Mouse (Mus musculus) c-Kit-positive CD71-positive TER-119-negative erythroid progenitor cells, embryonic 14.5 days (primary cell): Measurements from ENCODE around the gene Tcf7l1.

Experiments used
- DNase-seq: peaks from one replicate; pipeline ENCODE4 v3.0.0-alpha.2; 2013; ENCODE audit warnings: low read depth

Gene Tcf7l1

DNA sequence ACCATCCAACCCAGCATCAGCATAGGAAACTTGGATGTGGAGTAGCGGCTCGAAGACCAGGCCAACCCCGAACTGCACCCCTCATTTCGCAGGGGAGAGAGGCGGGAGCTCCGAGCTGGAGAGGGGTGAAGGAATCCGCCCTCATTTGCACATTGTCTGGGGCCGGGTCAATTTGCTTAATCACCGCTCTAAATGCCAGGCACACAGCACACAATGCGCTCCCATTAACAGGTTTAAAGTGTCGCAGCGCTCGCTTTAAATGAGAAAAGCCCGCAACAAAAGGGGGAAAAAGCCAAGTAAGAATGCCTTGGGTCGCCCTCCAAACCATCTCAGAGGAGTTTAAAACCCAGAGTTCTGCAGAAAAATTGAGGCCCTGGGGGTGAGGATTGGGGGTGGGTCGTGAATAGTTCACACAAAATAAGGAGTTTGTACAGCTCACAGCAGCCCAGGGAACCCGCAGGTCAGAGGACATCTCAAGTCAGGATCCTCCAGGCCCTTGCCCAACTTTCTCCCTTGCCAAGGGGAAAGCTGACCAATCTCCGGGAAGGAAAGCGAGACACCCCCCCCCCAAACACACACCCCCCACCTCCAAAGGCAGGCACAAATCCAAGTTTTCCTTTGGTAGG lies 1.6 kb downstream of the Tcf7l1 start:
- no peak for DNase-seq

DNA sequence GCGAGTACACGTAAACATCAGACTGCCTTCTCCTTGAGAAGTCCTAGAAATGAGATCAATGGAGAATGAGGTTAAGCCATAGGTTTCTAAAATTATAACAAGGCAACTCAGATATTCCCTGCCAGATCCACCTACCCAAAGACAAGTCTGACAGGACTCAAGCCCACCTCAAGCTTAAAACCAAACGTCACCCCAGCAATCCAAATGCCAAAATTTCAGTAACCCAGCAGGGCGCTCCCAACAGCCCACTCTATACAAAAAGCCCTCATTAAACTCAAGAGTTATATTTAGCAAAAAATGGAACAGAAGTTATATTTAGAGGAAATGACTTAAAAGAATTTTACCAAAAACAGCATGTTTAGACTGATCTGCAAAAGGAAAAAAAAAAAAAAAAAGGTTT lies 5.3 kb downstream of the Tcf7l1 start:
- no peak for DNase-seq

GRCm38 (mm10) chr6:72778779-72779776 lies 10.0 kb downstream of the Tcf7l1 start:
- no peak for DNase-seq

- no peak for DNase-seq
Observed at GRCm38 (mm10) chr6:72777212-72777611, 11.8 kb downstream of the Tcf7l1 start.

- DNase-seq: no peak
Observed at GRCm38 (mm10) chr6:72774275-72774674, 14.8 kb downstream of the Tcf7l1 start.

DNA sequence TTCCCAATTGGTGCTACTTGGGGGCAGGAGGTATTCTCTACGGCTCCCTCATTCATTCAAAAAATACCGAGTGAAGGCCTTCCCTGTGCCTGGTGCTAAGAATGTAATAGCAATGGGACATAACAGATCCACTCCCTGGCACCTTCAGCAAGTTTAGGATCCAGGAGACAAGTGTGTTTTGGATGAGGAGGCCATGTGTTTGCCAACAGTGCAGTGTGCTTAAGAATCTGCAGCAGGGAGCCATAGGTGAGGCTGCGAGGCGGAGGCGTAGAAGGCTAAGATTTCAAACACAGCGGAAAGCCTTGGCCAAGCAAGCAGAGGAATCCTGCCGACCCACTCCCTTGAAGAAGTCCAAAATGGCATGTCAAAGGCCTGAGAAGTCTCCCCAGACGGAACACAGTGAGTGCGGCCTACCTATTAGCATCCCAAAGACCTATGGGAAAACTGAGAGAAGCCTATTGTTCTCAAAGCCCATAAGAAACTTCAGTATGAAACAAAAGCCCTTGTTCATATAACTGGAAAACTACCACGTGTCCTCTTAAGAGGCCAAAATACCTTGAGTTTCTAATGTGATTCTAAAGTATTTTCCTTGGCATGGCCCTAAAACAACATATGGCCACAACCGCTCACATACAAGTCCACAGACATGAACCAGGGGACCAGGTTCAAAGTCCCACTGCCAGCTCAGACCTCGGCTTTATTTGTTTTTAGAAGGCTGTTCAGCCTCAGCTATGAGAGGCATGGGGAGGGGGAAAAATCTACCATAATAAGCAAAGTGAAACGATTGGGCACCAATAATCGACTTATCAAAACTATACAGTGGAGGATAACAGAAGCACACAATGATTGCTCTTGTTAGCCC lies 18.9 kb downstream of the Tcf7l1 start:
- no peak for DNase-seq

- DNase-seq: no peak
Observed at GRCm38 (mm10) chr6:72769343-72769742, 19.7 kb downstream of the Tcf7l1 start.

GRCm38 (mm10) chr6:72768804-72769203 lies 20.2 kb downstream of the Tcf7l1 start:
- DNase-seq: no peak

DNA sequence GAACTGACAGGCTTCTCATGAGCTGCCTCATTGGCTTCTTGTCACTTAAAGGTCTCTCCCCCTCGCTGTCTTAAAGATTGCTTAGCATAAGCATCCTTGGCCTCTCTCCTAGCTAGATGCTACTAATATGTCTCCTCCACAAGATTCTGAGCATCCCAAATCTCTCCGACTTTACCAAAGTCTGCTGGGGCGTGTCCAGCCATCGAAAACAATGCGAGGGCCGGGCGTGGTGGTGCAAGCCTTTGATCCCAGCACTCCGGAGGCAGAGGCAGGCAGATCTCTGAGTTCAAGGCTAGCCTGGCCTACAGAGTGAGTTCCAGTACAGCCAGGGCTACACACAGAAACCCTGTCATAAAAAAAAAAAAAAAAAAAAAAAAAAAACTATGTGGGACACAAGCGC lies 21.0 kb downstream of the Tcf7l1 start:
- DNase-seq: no peak

DNA sequence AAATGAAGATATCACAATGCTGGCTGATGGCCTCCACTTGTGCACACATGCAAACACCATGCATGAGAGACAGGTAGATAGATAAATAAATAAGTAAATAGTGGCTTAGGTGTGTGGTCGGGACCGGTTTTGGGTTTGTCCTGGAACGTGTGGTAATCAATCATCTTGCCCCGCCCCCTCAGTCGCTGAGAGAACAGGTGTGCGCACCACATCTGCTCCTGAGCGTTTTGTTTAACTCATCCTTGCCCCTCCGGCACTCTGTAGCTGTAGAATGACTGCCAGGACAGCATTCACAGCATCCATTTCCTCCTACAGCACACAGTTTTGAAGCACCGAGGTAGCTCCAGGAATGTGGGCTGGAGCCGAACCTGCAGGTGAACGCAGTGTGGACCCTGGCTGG lies 25.4 kb downstream of the Tcf7l1 start:
- DNase-seq: no peak

GRCm38 (mm10) chr6:72761645-72762044 lies 27.4 kb downstream of the Tcf7l1 start:
- no peak for DNase-seq

GRCm38 (mm10) chr6:72758239-72759017 lies 30.6 kb downstream of the Tcf7l1 start:
- DNase-seq: no peak

GRCm38 (mm10) chr6:72755267-72755889 lies 33.7 kb downstream of the Tcf7l1 start:
- no peak for DNase-seq

GRCm38 (mm10) chr6:72754215-72754614 lies 34.8 kb downstream of the Tcf7l1 start:
- DNase-seq: no peak

GRCm38 (mm10) chr6:72753782-72754181 lies 35.3 kb downstream of the Tcf7l1 start:
- DNase-seq: no peak

GRCm38 (mm10) chr6:72752824-72753223 lies 36.2 kb downstream of the Tcf7l1 start:
- DNase-seq: no peak

DNA sequence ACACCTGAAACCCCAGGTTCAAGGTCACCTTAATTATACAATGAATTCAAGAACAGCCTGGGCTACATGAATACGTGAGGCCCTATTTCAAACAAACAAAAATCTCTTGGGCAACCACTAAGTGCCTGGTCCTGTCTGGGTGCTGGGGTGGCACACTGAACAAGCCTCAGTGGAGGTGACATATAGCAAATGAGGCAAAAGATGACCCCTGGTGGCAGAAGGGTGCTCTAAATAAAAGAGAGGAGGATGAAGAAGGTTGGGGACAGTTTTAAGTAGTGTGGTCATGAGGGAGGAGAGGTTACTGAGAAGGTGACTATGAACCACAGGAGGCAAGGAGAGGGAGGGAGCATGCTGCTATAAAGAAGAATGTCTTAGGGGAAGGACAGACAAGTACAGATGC lies 37.8 kb downstream of the Tcf7l1 start:
- DNase-seq: peak; percentile 1

- DNase-seq: no peak
Observed at GRCm38 (mm10) chr6:72748882-72749437, 40.1 kb downstream of the Tcf7l1 start.

- no peak for DNase-seq
Observed at GRCm38 (mm10) chr6:72748421-72748820, 40.6 kb downstream of the Tcf7l1 start.

GRCm38 (mm10) chr6:72747814-72748213 lies 41.2 kb downstream of the Tcf7l1 start:
- DNase-seq: no peak

DNA sequence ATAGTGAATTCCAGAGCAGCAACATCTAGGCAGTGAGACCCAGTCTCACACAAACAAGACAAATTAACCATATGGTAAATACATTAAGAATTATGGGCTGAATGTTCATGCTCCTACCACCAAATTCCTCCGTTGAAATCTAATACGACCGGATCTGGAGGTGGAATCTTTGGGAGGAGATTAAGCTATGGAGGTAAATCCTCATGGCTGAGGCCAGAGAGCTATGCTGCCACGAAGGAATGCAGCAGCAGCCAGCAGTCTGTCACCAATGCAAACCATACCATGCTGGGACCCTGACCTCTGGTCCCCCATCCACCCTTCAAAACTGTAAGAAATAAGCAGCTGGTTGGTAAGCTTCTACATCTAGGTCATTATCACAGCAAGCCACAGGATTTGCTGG lies 41.9 kb downstream of the Tcf7l1 start:
- DNase-seq: no peak
